Mouse (Mus musculus) embryo, embryonic 10.5 days (tissue): ENCODE measurements around the gene Mul1.

Source experiments
- DNase-seq: peaks from one replicate; pipeline ENCODE4 v3.0.0-alpha.2; 2015; ENCODE audit warnings: low spot score

The Mul1 gene

GRCm38 (mm10) chr4:138460910-138461309 is 26.4 kb downstream of the Mul1 start:
- no peak for DNase-seq

GRCm38 (mm10) chr4:138461471-138461870 is 27.0 kb downstream of the Mul1 start:
- DNase-seq = no peak

GRCm38 (mm10) chr4:138462971-138463831 is 28.7 kb downstream of the Mul1 start:
- DNase-seq = peak; percentile 69

GRCm38 (mm10) chr4:138463832-138464487 is 29.5 kb downstream of the Mul1 start:
- DNase-seq = peak; percentile 81

- peak; percentile 84 for DNase-seq
Observed at GRCm38 (mm10) chr4:138464667-138465353, 30.3 kb downstream of the Mul1 start.

GRCm38 (mm10) chr4:138465446-138465845 is 31.0 kb downstream of the Mul1 start:
- DNase-seq = no peak

GRCm38 (mm10) chr4:138466690-138467089 is 32.2 kb downstream of the Mul1 start:
- DNase-seq = no peak

GRCm38 (mm10) chr4:138467451-138467850 is 33.0 kb downstream of the Mul1 start:
- no peak for DNase-seq

GRCm38 (mm10) chr4:138469080-138469479 is 34.6 kb downstream of the Mul1 start:
- no peak for DNase-seq

- DNase-seq = no peak
Observed at GRCm38 (mm10) chr4:138471241-138471640, 36.8 kb downstream of the Mul1 start.

- DNase-seq = no peak
Observed at GRCm38 (mm10) chr4:138479595-138479994, 45.1 kb downstream of the Mul1 start.

- no peak for DNase-seq
Observed at GRCm38 (mm10) chr4:138480962-138481361, 46.5 kb downstream of the Mul1 start.

- DNase-seq = no peak
Observed at GRCm38 (mm10) chr4:138482721-138483120, 48.2 kb downstream of the Mul1 start.

GRCm38 (mm10) chr4:138488241-138488640 is 53.8 kb downstream of the Mul1 start:
- DNase-seq = no peak

GRCm38 (mm10) chr4:138491088-138491487 is 56.6 kb downstream of the Mul1 start:
- no peak for DNase-seq
